Mouse (Mus musculus): ENCODE data around the gene Eif4e2.

The Eif4e2 gene

GRCm38 (mm10) chr1:87263796-87264133, 50.1 kb downstream of the Eif4e2 start:
- DNase-seq (ENCODE audit: low read depth), result no peak

GRCm38 (mm10) chr1:87264134-87265006, 50.7 kb downstream of the Eif4e2 start, which contains the start of gene Efhd1:
Gene Efhd1 (plus strand): TSS chr1:87264363.
- DNase-seq (ENCODE audit: low read depth), result no peak

GRCm38 (mm10) chr1:87265200-87265599, 51.5 kb downstream of the Eif4e2 start:
- no peak for DNase-seq (ENCODE audit: low read depth)

GRCm38 (mm10) chr1:87266296-87267090, 52.8 kb downstream of the Eif4e2 start:
- no peak for DNase-seq (ENCODE audit: low read depth)

- no peak for DNase-seq (ENCODE audit: low read depth)
Observed at GRCm38 (mm10) chr1:87270204-87270603, 56.5 kb downstream of the Eif4e2 start.

GRCm38 (mm10) chr1:87270641-87271467, 57.1 kb downstream of the Eif4e2 start:
- peak; percentile 45 for DNase-seq (ENCODE audit: low read depth)

GRCm38 (mm10) chr1:87271596-87271995, 57.9 kb downstream of the Eif4e2 start:
- no peak for DNase-seq (ENCODE audit: low read depth)

- DNase-seq (ENCODE audit: low read depth), result peak; percentile 95
Observed at GRCm38 (mm10) chr1:87272462-87272861, 58.7 kb downstream of the Eif4e2 start.

- DNase-seq (ENCODE audit: low read depth), result no peak
Observed at GRCm38 (mm10) chr1:87273514-87273942, 59.8 kb downstream of the Eif4e2 start.

GRCm38 (mm10) chr1:87274134-87274533, 60.4 kb downstream of the Eif4e2 start:
- no peak for DNase-seq (ENCODE audit: low read depth)

GRCm38 (mm10) chr1:87275151-87275550, 61.4 kb downstream of the Eif4e2 start:
- no peak for DNase-seq (ENCODE audit: low read depth)

- no peak for DNase-seq (ENCODE audit: low read depth)
Observed at GRCm38 (mm10) chr1:87276056-87276455, 62.3 kb downstream of the Eif4e2 start.

GRCm38 (mm10) chr1:87280281-87280680, 66.6 kb downstream of the Eif4e2 start:
- no peak for DNase-seq (ENCODE audit: low read depth)

GRCm38 (mm10) chr1:87281599-87282412, 68.1 kb downstream of the Eif4e2 start:
- DNase-seq (ENCODE audit: low read depth), result no peak

- no peak for DNase-seq (ENCODE audit: low read depth)
Observed at GRCm38 (mm10) chr1:87282413-87282788, 68.7 kb downstream of the Eif4e2 start.

- DNase-seq (ENCODE audit: low read depth), result no peak
Observed at GRCm38 (mm10) chr1:87283410-87283960, 69.8 kb downstream of the Eif4e2 start.

GRCm38 (mm10) chr1:87287105-87287504, 73.4 kb downstream of the Eif4e2 start:
- no peak for DNase-seq (ENCODE audit: low read depth)
